Mouse (Mus musculus): ENCODE measurements around the gene Mrps7.

Gene Mrps7

DNA sequence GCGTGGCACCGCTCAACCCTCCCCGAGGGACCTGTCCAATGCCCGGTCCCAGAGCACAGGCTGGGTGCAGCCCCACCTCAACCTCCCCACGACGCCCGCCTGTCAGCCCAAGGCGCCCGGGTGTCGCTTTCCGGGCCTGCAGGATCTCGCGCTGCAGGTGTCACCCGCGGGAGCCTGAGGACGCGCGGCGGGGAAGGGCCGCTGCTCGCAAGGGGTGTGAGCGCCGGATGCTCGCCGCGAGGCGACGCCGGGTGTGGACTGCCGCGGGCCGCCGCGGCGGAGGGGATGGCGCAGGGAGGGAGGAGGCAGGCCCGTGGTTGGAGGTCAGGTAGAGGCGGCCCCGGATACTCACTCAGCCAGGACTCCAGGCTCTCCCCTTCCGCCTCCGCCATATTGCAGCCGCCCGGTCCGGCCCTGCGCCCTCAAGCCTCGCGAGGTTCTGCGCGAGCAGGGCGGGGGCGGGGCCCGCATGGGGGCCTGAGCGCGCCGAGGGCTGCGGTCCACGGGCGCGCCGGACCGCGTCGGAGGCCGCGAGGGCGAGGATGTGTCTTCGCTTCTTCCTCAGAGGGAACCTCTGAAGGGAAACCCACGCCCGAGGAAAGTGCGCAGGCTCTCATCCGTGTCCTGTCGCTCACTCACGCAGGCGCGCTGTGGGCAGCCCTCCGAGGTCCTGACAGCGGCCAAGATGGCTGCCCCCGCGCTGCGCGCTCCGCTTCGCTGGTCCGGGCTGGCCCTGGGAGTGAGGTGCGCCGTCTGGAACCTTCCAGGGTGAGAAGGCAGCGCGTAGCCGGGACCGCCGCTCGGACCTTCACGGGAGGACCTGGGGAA is at the start of gene Mrps7, which contains the start of gene Gga3:
TSS of gene Mrps7 (plus strand) at position 450 of the 828 bp plus-strand sequence.
TSS of gene Gga3 (minus strand) at position 576 of the 828 bp plus-strand sequence.
- DNase-seq (ENCODE audit: low spot score in 2 of 2): peak; percentile 93 to 97

DNA sequence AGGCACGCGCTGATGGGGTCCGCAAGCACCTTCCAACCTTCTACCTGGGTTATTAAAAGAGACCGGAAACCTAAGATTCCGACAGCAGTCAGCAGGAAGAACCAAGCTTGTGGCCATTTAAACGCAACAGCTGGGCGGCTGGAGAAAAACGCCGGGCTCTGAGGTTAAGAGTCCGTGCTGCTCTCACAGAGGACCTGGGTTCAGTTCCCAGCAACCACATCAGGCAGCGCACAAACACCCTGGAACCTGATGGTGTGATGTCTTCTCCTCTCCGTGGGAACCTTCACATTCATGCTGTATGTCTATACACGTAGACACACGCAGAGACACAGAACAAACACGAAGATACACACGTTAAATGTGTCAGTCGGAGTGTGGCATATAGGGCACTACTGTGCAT is 48.0 kb upstream of the Mrps7 start:
- no peak for DNase-seq (ENCODE audit: low spot score in 2 of 2)

DNA sequence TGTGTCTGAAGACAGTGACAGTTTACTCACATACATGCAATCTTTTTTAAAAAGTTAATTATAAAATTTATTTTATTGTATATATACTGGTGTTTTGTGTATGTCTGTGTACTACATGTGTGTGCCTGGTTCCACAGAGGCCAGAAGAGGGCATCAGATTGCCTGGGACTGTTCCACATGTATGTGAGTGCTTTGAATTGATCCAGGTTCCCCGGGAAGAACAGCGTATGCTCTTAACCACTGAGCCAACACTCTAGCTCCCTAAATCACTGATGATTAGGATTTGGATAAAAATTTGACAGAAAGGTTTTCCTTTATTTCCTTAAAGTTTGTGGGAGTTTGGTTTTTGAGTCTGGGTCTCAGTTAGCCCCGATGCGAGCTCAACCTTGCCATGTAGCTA is 40.3 kb upstream of the Mrps7 start:
- no peak for DNase-seq (ENCODE audit: low spot score in 2 of 2)

DNA sequence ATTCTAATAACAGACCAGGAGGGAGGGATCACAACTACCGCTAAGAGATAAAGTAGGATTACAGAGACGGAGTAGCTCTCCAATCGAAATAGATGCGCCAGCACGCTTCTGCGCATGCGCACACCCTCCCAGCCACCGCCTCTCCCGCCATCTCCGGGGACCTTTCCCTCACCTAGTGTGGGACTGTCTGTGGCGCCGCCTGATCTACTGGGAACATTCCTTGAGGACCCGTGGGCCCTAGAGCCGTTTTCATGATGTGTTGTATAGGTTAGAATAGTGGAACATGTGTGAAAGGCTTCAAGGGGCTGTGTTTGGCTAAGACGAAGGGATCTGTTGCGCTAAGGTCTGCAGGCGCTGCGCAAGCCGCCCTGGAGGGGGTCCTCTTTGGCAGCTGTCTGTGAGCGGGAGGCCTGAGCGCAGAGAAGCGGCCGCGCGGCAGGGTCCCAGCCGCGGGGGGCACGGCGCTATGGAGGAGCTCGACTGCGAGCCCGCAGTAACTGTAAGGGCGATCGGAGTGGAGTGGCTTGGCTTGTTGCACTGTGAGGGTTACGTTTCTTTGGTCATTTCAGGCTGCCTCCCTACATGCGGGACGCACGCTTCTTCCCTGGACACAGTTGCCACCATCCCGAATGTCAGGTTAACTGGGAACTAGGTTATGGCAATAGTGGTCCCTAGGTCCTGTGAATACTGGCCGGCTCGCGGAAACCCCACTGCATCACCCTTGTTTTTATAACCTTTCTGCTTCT is 39.5 kb upstream of the Mrps7 start, which contains the start of gene Nup85:
TSS of gene Nup85 (plus strand) at position 371 of the 746 bp plus-strand sequence.
- DNase-seq (ENCODE audit: low spot score in 2 of 2): peak; percentile 99 to 100

DNA sequence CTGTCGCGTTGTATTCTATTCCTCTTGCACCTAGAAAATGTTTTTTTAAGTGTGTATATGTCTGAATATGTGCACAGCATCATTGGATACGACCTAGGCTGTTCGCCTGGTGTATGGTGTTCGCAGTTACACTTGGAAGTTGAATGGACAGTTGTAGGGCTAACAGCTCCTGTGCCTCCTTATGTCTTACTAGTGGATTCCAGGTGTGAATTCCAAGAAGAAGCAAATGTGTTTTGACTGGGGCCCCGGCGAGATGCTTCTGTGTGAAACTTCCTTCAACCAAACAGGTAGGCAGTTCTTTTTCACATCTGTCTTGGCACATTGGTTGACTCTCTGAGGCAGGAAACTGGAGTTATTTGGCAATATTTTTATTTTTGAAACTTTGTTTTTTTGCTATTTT is 38.8 kb upstream of the Mrps7 start:
- DNase-seq (ENCODE audit: low spot score in 2 of 2): no peak

DNA sequence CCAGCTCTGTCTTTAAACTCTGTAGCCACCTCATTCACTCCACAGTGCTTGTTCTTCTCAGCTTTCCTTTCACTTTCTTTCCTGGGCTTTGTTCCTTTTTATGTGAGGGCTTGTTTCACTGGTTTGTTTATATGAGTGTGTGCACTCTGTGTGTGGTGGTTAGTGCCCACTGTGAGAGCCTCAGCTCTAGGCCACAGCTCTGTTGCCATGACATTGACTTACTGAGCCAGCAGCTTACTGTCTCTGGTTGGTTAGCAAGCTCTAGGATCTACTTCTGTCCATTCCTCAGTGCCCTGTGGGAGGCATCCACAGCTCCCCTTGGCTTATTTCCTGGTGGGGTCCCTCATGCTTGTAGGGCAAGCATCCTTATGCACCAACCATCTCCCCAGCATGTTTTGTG is 24.6 kb upstream of the Mrps7 start:
- no peak for DNase-seq (ENCODE audit: low spot score in 2 of 2)

DNA sequence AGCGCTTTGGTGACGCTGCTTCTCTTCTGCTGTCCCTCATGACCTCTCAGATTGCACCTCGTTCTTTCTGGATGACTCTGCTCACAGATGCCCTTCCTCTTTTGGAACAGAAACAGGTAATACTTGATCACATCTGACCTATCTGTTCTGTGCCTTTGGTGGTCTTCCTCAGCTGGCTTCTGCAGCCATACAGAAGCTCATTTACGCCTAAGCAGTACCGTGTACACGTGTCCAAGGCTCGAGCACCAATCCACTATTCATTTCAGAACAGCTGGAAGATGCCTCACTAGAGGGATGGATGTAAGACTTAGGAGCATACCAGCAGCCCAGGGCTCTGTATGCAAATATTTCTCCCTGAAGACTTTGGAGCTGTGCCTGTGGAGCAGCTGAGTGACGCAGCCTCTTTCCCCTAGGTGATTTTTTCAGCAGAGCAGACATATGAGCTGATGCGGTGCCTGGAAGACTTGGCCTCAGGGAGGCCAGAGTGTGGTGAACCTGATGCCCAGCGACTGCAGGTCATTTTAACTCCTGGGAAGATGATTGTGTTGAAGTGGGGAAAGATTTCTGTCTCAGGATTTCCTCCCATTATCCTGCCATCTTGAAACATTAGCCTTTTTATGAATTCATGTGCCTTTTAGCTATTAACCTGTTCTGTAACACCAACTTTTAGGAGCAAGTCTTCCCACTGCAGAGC is 20.7 kb upstream of the Mrps7 start:
- DNase-seq (ENCODE audit: low spot score in 2 of 2): no peak

DNA sequence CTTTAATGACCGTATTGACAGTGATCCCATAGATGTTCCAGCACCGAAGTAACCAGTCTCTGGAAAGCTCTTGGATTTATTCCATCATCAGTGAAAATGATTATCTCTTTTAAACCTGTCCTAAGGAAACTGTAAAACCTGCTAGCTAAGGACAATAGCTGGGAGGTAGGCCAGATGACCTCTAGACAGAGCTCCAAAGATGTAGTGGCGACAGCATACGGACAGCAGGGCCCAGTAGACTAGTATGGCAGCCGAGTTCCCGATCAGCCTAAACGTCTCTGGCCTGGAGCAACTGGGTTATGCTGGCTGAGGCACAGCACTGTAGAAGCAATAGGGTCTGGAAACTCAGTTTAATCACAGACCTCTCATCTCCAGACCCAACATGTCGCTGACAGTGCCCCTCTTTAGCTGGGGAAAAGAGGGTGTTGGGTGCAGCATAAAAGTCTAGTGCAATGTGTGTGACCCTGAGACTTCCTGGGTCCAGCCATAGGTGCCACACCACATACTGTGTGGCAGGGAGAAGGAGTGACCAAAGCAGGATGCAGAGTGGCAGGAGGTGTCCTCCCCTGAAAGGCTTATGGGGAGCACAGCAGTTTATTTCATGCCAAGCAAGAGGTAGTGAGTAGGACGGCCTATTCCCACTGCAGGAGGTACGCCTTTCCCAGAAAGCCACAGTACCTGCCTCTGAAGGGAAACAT is 19.2 kb upstream of the Mrps7 start:
- DNase-seq (ENCODE audit: low spot score in 2 of 2): no peak

DNA sequence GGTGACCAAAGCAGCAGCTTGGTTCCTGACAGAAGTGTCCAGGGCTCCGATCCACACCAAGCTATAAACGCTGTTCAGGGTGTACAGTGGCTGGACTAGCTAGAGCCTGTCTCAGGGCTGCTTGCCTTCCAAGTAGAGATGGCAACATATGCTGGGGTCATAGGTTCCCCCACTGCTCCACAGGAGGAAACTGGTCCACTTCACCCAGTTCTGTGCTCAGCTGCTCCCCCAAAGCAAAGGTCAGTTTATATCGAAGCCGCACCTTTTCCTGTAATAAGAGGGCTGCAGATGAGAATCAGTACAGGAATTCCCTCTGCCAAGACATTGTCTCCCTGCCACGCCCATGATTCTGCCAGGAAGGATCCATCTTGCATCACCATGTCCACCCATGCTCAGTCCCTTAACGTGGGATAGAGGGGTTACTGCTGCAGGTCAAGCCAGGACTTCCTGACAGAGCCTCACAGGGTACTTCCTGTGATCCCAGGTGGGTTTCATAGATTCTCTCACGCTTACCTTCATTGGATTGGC is 18.1 kb upstream of the Mrps7 start:
- DNase-seq (ENCODE audit: low spot score in 2 of 2): no peak

DNA sequence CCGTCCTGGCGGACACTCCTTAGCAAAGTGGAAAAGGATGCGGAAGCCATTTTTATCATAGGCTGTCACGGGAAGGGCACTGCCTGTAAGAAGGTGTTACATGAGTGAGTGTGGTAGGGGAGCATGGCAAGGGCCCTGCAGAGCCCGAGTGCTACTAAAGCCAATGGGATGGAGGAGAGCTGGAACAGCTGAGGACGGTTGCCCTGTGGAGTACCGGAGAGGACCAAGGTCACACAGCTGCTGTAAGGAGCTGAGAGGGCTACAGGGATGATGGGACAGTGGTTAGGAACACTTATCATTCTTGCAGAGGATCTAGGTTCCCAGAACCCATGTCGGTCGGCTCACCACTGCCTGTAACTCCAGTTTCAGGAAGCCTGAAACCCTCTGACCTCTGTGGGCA is 17.3 kb upstream of the Mrps7 start:
- DNase-seq (ENCODE audit: low spot score in 2 of 2): no peak

DNA sequence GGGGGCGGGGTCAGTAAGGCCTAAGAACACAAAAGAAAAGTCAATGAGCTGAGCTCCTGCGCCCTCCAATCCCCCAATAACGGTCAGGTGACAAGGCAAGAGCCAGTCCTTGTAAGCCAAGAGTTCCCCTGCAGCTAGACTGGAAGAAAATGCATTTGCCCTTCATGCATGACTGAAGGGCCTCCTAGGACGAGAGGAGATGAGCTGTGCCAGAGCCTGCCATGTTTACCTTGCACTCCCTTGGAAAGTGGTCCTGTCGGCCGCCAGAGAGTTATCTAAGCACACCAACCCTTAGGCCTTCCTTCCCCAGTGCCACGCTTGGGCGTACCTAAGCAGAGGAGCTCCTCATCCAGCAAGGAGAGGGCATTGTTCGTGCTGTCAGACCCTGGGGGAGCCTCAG is 15.7 kb upstream of the Mrps7 start:
- DNase-seq (ENCODE audit: low spot score in 2 of 2): no peak

DNA sequence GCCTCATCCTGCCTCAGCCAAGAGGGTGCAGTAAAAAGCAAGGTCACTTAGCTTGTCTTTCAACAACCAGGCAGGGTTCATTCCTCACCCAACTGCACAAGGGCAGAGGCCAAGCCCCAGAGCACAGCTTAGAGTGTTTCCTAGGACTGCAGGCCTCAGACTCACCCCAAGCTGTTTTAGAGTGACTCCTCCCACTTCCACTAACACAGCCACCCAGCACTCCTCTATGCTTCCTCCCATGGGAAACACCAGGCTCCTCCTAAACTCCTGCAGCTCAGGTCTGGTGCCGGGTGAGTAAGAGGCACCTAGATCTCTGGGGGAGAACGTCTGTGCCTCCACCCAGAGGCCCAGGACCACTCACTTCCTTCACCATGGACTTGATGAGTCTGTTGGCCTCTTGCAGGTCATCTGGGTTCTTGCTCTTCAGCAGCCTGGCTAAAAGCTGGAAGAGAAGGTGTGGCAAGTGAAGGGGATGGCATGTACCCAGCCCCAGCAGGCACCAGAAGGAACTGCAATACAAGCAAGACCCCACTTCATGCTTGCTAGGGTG is 13.1 kb upstream of the Mrps7 start:
- DNase-seq (ENCODE audit: low spot score in 2 of 2): no peak

DNA sequence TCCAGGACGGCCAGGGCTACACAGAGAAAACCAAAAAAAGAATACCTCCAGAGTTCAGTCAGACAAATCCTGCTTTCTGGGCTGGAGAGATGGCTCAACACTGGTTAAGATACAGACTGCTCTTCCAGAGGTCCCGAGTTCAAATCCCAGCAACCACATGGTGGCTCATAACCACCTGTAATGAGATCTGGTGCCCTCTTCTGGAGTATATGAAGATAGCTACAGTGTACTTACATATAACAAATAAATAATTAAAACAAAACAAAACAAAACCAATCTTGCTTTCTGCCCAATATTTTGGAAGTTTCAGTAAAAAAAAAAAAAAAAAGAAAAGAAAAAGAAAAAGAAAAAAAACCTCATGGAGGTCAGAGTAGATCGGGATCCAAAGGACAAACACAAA is 8.5 kb upstream of the Mrps7 start:
- DNase-seq (ENCODE audit: low spot score in 2 of 2): no peak

DNA sequence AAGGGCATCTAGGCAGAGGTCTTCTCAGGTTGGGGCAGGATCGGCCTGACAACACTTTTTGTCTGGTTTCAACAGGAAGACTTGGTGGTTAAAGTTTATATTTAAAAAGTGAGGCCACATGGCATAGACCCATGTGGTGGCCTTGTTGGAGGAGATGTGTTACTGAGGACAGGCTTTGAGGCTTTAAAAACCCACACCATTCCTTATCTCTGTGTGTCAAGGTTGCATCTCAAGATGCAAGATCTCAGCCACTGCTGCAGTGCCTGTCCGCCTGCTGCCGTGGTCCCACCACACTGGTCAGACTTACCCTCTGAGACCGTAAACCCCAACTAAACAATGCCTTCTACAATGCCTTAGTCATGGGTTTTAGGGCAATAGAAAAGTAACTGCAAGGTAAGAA is 5.4 kb upstream of the Mrps7 start:
- DNase-seq (ENCODE audit: low spot score in 2 of 2): no peak

DNA sequence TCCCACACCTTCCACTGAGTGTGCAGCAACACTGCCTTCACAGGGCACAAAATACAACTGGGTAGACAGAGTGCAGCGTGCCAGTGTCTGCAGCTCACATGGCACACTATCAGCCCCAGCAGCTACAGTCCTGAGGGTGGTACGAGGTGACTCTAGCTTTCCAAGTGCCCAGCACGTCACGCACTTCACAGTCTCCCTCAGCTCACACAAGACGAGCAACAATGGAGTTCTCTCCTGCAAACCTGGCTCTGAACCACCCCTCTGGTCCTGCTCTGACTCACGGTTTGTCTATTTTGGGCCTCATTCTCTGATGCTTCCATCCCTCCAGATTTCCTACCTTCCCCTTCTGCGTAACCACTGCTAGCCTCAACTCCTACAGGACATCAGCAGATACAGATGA is 4.0 kb upstream of the Mrps7 start:
- DNase-seq (ENCODE audit: low spot score in 2 of 2): no peak

DNA sequence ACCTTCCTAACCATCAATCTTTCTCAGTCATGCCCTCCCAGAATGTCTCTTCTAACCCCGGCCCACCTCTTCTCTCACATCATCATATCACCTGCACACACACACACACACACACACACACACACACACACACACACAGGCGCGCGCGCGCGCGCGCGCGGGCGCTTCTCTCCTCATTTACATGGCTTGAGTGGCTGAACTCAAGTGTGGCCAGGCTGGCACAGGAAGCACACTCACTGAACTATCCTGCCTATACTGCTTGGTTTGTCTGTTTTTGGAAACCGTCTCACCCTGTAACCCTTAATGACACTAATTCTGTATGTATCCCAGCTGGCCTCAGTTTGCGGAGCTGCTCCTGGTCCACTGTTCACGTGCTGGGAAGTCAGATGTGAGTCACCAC is 3.0 kb upstream of the Mrps7 start:
- no peak for DNase-seq (ENCODE audit: low spot score in 2 of 2)

DNA sequence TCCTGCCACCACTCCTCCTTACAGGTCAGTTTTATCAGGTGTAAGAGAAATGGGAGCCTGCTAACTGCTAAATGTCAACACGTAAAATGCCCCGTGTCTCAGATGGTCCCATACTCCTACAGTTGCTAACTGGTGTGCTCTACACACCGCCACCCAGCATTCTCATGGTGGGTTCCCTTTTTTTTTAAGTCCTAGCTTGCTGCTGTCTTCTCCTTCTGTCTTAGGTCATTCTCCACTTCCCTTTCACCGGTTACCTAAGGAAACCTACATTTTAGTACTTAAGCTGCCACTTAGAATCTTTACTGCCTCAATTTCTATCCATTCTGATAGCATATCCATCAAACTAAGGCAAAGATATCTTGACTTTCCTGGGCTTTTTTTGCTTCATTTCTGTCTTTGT is 2.6 kb upstream of the Mrps7 start:
- no peak for DNase-seq (ENCODE audit: low spot score in 2 of 2)

DNA sequence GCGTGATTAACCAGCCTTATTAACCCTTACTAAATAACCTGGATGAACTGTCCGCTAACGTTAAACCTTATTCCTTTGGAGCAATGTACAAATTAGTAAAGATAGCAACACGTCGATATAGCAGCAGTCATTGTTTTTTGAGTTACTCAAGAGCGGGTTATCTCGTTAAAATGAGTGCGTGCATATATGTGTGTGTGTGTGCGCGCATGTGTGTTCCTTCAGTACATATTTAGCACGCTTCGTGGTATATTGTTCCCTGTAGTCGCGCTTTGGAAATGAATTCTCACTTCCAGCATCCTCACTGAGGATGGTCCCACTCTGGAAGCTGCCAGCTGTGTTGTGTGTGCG is 623 bp upstream of the Mrps7 start:
- no peak for DNase-seq (ENCODE audit: low spot score in 2 of 2)

DNA sequence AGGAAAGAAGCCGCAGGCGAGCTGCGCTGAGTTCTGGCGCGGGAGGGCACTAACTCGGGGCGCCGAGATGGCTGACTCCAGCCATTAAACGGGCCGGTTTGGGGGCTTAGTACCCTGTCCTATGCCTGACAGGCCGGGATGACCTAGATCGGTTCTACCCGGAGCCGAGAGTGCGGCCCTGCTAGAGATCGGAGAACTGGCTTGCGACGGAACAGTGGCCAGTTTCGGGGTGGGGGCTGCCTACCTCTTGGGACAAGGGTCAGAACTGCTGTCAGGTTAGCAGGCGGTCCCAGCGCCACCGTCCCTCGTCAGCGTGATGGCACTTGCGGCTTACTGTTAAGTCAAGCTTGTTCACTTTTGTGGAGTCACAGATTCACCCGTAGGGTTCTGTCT is 575 bp downstream of the Mrps7 start:
- no peak for DNase-seq (ENCODE audit: low spot score in 2 of 2)

DNA sequence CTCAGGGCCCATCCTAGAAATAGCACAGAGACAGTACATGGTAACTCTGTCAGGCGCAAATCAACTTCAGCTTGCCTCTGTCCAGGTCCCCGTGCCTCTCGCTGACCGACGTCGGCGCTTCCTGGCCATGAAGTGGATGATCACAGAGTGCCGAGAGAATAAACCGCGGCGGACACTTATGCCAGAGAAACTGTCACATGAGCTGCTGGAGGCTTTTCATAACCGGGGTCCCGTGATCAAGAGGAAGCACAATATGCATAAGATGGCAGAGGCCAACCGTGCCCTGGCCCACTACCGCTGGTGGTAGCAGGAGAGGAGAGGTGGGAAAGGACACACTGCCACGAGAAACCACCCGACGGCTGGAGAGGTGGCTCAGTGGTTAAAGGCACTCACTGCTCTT is 3.0 kb downstream of the Mrps7 start:
- no peak for DNase-seq (ENCODE audit: low spot score in 2 of 2)
